Mouse (Mus musculus) hindbrain, embryonic 16.5 days (tissue): Measurements from ENCODE around the gene Aen. TPM values are rescaled to one million over a fixed set of nuclear protein-coding genes. Genes with fewer than 3 reads are reported as not detected.

Experiments used
- ATAC-seq: fragments of 200-750 bp; cut with Nextera tagmentation; 2 replicates; pipeline ENCODE4 v1.8.0; 2017; ENCODE audit warnings: moderate TSS enrichment, moderate library complexity
- H3K27ac ChIP-seq: fragments of 300-500 bp; sonication (generic); 2 replicates; pipeline ENCODE4 v1.5.1; 2014; ENCODE audit warnings: low read depth, mild to moderate bottlenecking, control low read depth, low read length, moderate library complexity
- H3K27me3 ChIP-seq: fragments of 300-500 bp; sonication (generic); replicated peaks from 2 replicates; pipeline ENCODE4 v1.6.1; 2014; ENCODE audit warnings: low read length; ENCODE audit not compliant: control insufficient read depth, insufficient read depth
- H3K36me3 ChIP-seq: fragments of 300-500 bp; sonication (generic); 2 replicates; pipeline ENCODE4 v1.6.1; 2014; ENCODE audit warnings: mild to moderate bottlenecking, low read length, moderate library complexity, mixed read lengths; ENCODE audit not compliant: control insufficient read depth, insufficient read depth
- H3K4me1 ChIP-seq: fragments of 300-500 bp; sonication (generic); 2 replicates; pipeline ENCODE4 v1.6.1; 2014; ENCODE audit warnings: low read depth, low read length; ENCODE audit not compliant: control insufficient read depth, insufficient read depth
- H3K4me2 ChIP-seq: fragments of 300-500 bp; sonication (generic); 2 replicates; pipeline ENCODE4 v1.6.1; 2014; ENCODE audit warnings: mild to moderate bottlenecking, low read length, control low read depth, moderate library complexity
- H3K4me3 ChIP-seq: fragments of 300-500 bp; sonication (generic); 2 replicates; pipeline ENCODE4 v1.5.1; 2014; ENCODE audit warnings: mild to moderate bottlenecking, low read length, control low read depth, moderate library complexity
- H3K9ac ChIP-seq: fragments of 300-500 bp; sonication (generic); 2 replicates; pipeline ENCODE4 v1.6.1; 2014; ENCODE audit warnings: low read depth, mild to moderate bottlenecking, control low read depth, low read length, moderate library complexity
- H3K9me3 ChIP-seq: fragments of 300-500 bp; sonication (generic); 2 replicates; pipeline ENCODE4 v1.6.1; 2014; ENCODE audit warnings: mild to moderate bottlenecking, low read length, moderate library complexity; ENCODE audit not compliant: control insufficient read depth
- WGBS: fragments of 180-500 bp; shearing (Covaris S2); extraction: QIAGEN DNeasy Blood & Tissue Kit; methylation state at CpG from one replicate; pipeline ENCODE4 v1.1.7; 2014; 5-methylcytosine and 5-hydroxymethylcytosine counted together
- polyA plus RNA-seq: library from polyadenylated mRNA; unstranded; fragments of >200 nt; fragmentation: Nextera tagmentation; extraction: Ambion mirVana; gene quantifications from 2 replicates; pipeline ENCODE4 v1.2.1, GENCODE M21; 2015

Gene Aen
- polyA plus RNA-seq = 57.7 and 65.3 TPM in 2 replicates

- ATAC-seq = peak; percentile 98
- H3K4me1 ChIP-seq = peaks cover 11% of the 10 kb centered on the region
- peak within 1 kb of the TSS; percentile 76 for H3K4me3 ChIP-seq
- WGBS = under 1% methylated on average over 53 of the region's 53 CpGs
- H3K36me3 ChIP-seq = no peaks in the 10 kb centered on the region
- no peaks in the 10 kb centered on the region for H3K9me3 ChIP-seq
- H3K9ac ChIP-seq = peak within 1 kb of the TSS; percentile 77
- peak within 1 kb of the TSS; percentile 94 for H3K4me2 ChIP-seq
- no peak within 1 kb of the TSS for H3K27ac ChIP-seq
- H3K27me3 ChIP-seq = no peaks in the 10 kb centered on the region
Observed at GRCm38 (mm10) chr7:78895653-78896333, at the start of gene Aen. TSS of gene Aen (plus strand) at chr7:78895854.

GRCm38 (mm10) chr7:78846066-78846716, 49.5 kb upstream of the Aen start:
- peak overlapping the region; percentile 96 for H3K9ac ChIP-seq
- H3K36me3 ChIP-seq = peaks cover 13% of the 10 kb centered on the region
- peak overlapping the region; percentile 86 for H3K27ac ChIP-seq
- 32% methylated on average over 12 of the region's 12 CpGs for WGBS
- H3K4me2 ChIP-seq = peak overlapping the region; percentile 54
- H3K9me3 ChIP-seq = no peaks in the 10 kb centered on the region
- H3K4me1 ChIP-seq = peaks cover 8% of the 10 kb centered on the region
- H3K27me3 ChIP-seq = no peaks in the 10 kb centered on the region
- ATAC-seq = no peak
- H3K4me3 ChIP-seq = peak overlapping the region; percentile 88

GRCm38 (mm10) chr7:78846737-78847434, 48.8 kb upstream of the Aen start, which contains the start of gene Det1:
TSS of gene Det1 (minus strand) at chr7:78847263.
- H3K4me2 ChIP-seq = peak within 1 kb of the TSS; percentile 54
- WGBS = under 1% methylated on average over 52 of the region's 54 CpGs

GRCm38 (mm10) chr7:78854051-78854450, 41.6 kb upstream of the Aen start:
- no peaks in the 10 kb centered on the region for H3K36me3 ChIP-seq
- H3K4me1 ChIP-seq = no peaks in the 10 kb centered on the region
- 72% methylated on average over 4 of the region's 4 CpGs for WGBS
- no peaks in the 10 kb centered on the region for H3K9me3 ChIP-seq
- no peak overlapping the region for H3K9ac ChIP-seq
- no peak overlapping the region for H3K4me3 ChIP-seq
- no peak overlapping the region for H3K27ac ChIP-seq
- H3K4me2 ChIP-seq = no peak overlapping the region
- ATAC-seq = no peak
- no peaks in the 10 kb centered on the region for H3K27me3 ChIP-seq

More at GRCm38 (mm10) chr7:78846737-78847434, 48.8 kb upstream of the Aen start, which contains the start of gene Det1:
- peak within 1 kb of the TSS; percentile 88 for H3K4me3 ChIP-seq
- H3K27ac ChIP-seq = peak within 1 kb of the TSS; percentile 86
- peak; percentile 96 for ATAC-seq
- peak within 1 kb of the TSS; percentile 96 for H3K9ac ChIP-seq
- no peaks in the 10 kb centered on the region for H3K27me3 ChIP-seq
- H3K9me3 ChIP-seq = no peaks in the 10 kb centered on the region
- H3K4me1 ChIP-seq = peaks cover 8% of the 10 kb centered on the region
- peaks cover 13% of the 10 kb centered on the region for H3K36me3 ChIP-seq

GRCm38 (mm10) chr7:78855044-78855655, 40.5 kb upstream of the Aen start:
- Histone ChIP-seq H3K27ac (no peak overlapping the region), H3K4me3 (no peak overlapping the region), H3K9me3 (no peaks in the 10 kb centered on the region), H3K36me3 (no peaks in the 10 kb centered on the region), H3K4me2 (no peak overlapping the region), H3K27me3 (no peaks in the 10 kb centered on the region), H3K9ac (no peak overlapping the region), H3K4me1 (no peaks in the 10 kb centered on the region)
- WGBS = 66% methylated on average over 5 of the region's 5 CpGs
- ATAC-seq = no peak

- no peaks in the 10 kb centered on the region for H3K9me3 ChIP-seq
- 79% methylated on average over 7 of the region's 7 CpGs for WGBS
- H3K36me3 ChIP-seq = no peaks in the 10 kb centered on the region
- no peaks in the 10 kb centered on the region for H3K27me3 ChIP-seq
- ATAC-seq = no peak
- H3K27ac ChIP-seq = no peak overlapping the region
- no peak overlapping the region for H3K4me2 ChIP-seq
- no peak overlapping the region for H3K4me3 ChIP-seq
- no peaks in the 10 kb centered on the region for H3K4me1 ChIP-seq
- no peak overlapping the region for H3K9ac ChIP-seq
Observed at GRCm38 (mm10) chr7:78863796-78864445, 31.7 kb upstream of the Aen start.

- ATAC-seq = no peak
- H3K9ac ChIP-seq = no peak overlapping the region
- H3K27ac ChIP-seq = no peak overlapping the region
- H3K36me3 ChIP-seq = no peaks in the 10 kb centered on the region
- H3K4me3 ChIP-seq = no peak overlapping the region
- H3K4me1 ChIP-seq = no peaks in the 10 kb centered on the region
- H3K9me3 ChIP-seq = no peaks in the 10 kb centered on the region
- H3K27me3 ChIP-seq = no peaks in the 10 kb centered on the region
- 89% methylated on average over 4 of the region's 4 CpGs for WGBS
- no peak overlapping the region for H3K4me2 ChIP-seq
Observed at GRCm38 (mm10) chr7:78864446-78864802, 31.2 kb upstream of the Aen start.

- WGBS = 68% methylated on average over 12 of the region's 12 CpGs
- no peaks in the 10 kb centered on the region for H3K9me3 ChIP-seq
- no peaks in the 10 kb centered on the region for H3K4me1 ChIP-seq
Observed at GRCm38 (mm10) chr7:78865212-78865949, 30.3 kb upstream of the Aen start.

More at GRCm38 (mm10) chr7:78865212-78865949, 30.3 kb upstream of the Aen start:
- Histone ChIP-seq H3K27ac (no peak overlapping the region), H3K36me3 (no peaks in the 10 kb centered on the region), H3K27me3 (no peaks in the 10 kb centered on the region), H3K4me3 (no peak overlapping the region), H3K4me2 (no peak overlapping the region), H3K9ac (no peak overlapping the region)
- no peak for ATAC-seq
